In genomic region chr6:8360805-8361204, GRCm38 (mm10) we compare ENCODE assay signal across 10 mouse cellular contexts.
"Had no signal": no experiment of that assay in that cellular context is flagged by ENCODE, and none has a peak within 500 bp of the region (broad histone marks: within the 10 kb centered on the region; RNA-seq: fewer than 3 reads in every experiment).

No protein-coding gene starts in this region.

- DNase-seq: retina, postnatal 1 day; right cerebral cortex, postnatal 14 days; right cerebral cortex, postnatal 25 days; spleen, adult 18-20 months; thymus, adult 18-20 months; thymus, adult 2 months; thymus, postnatal 14 days; thymus, postnatal 25 days; thymus, postnatal 36 days; thymus, postnatal 4 days had no signal
